Mouse (Mus musculus) liver, embryonic 13.5 days (tissue): ENCODE measurements around the gene Cog6. TPM values are rescaled to one million over a fixed set of nuclear protein-coding genes. Genes with fewer than 3 reads are reported as not detected.

Experiments used
- ATAC-seq: fragments of 200-750 bp; cut with Nextera tagmentation; 2 replicates; pipeline ENCODE4 v1.8.0; 2017; ENCODE audit warnings: low read depth, mild to moderate bottlenecking, moderate number of reproducible peaks, moderate library complexity
- DNase-seq: peaks from one replicate; pipeline ENCODE4 v3.0.0; 2022
- H3K27ac ChIP-seq: fragments of 300-500 bp; sonication (generic); 2 replicates; pipeline ENCODE4 v1.5.1; 2015; ENCODE audit warnings: moderate library complexity, mild to moderate bottlenecking, inconsistent platforms
- H3K27me3 ChIP-seq: fragments of 300-500 bp; sonication (generic); 2 replicates; pipeline ENCODE4 v1.6.1; 2015; ENCODE audit warnings: mild to moderate bottlenecking, inconsistent platforms
- H3K36me3 ChIP-seq: fragments of 300-500 bp; sonication (generic); 2 replicates; pipeline ENCODE4 v1.6.1; 2015; ENCODE audit warnings: mild to moderate bottlenecking, inconsistent platforms
- H3K4me1 ChIP-seq: fragments of 300-500 bp; sonication (generic); replicated peaks from 2 replicates; pipeline ENCODE4 v1.6.1; 2015; ENCODE audit warnings: inconsistent platforms
- H3K4me2 ChIP-seq: fragments of 300-500 bp; sonication (generic); 2 replicates; pipeline ENCODE4 v1.6.1; 2015; ENCODE audit warnings: inconsistent platforms, mild to moderate bottlenecking, moderate library complexity
- H3K4me3 ChIP-seq: fragments of 300-500 bp; sonication (generic); replicated peaks from 2 replicates; pipeline ENCODE4 v1.5.1; 2015; ENCODE audit warnings: mild to moderate bottlenecking, inconsistent platforms
- H3K9ac ChIP-seq: fragments of 300-500 bp; sonication (generic); 2 replicates; pipeline ENCODE4 v1.6.1; 2015; ENCODE audit warnings: mild to moderate bottlenecking, inconsistent platforms
- H3K9me3 ChIP-seq: fragments of 300-500 bp; sonication (generic); replicated peaks from 2 replicates; pipeline ENCODE4 v1.6.1; 2016; ENCODE audit warnings: inconsistent platforms
- WGBS: fragments of 180-500 bp; shearing (Covaris S2); methylation state at CpG from one replicate; pipeline ENCODE4 v1.1.7; 2015; ENCODE audit not compliant: insufficient replicate concordance; 5-methylcytosine and 5-hydroxymethylcytosine counted together
- polyA plus RNA-seq: library from polyadenylated mRNA; unstranded; fragments of >200 nt; fragmentation: Nextera tagmentation; extraction: Ambion mirVana; gene quantifications from 2 replicates; pipeline ENCODE4 v1.2.1, GENCODE M21; 2015

Cog6 gene
- polyA plus RNA-seq, 1 experiment from 2014 or later, result 13.1 TPM

GRCm38 (mm10) chr3:52960951-52961350, 56.1 kb downstream of the Cog6 start:
- Histone ChIP-seq H3K9me3 (no peaks in the 10 kb centered on the region), H3K36me3 (no peaks in the 10 kb centered on the region), H3K9ac (no peak overlapping the region), H3K4me2 (no peak overlapping the region), H3K4me3 (no peak overlapping the region), H3K27ac (no peak overlapping the region), H3K27me3 (no peaks in the 10 kb centered on the region), H3K4me1 (no peaks in the 10 kb centered on the region)
- no peak for DNase-seq
- WGBS, result 88% methylated on average over 13 of the region's 13 CpGs
- ATAC-seq, result no peak

GRCm38 (mm10) chr3:52958444-52959120, 58.5 kb downstream of the Cog6 start:
- Histone ChIP-seq H3K4me3 (no peak overlapping the region), H3K9me3 (no peaks in the 10 kb centered on the region), H3K4me2 (no peak overlapping the region), H3K9ac (no peak overlapping the region), H3K4me1 (peaks cover 5% of the 10 kb centered on the region; the same call in 1 of the 2 replicates), H3K27ac (no peak overlapping the region), H3K27me3 (no peaks in the 10 kb centered on the region), H3K36me3 (no peaks in the 10 kb centered on the region)
- no peak for ATAC-seq
- WGBS, result 68% methylated on average over 10 of the region's 10 CpGs
- no peak for DNase-seq

GRCm38 (mm10) chr3:52957861-52958260, 59.2 kb downstream of the Cog6 start:
- no peak for DNase-seq
- no peak for ATAC-seq
- no peak overlapping the region for H3K27ac ChIP-seq
- no peaks in the 10 kb centered on the region for H3K9me3 ChIP-seq
- WGBS, result 71% methylated on average over 7 of the region's 7 CpGs
- peaks cover 5% of the 10 kb centered on the region; the same call in 1 of the 2 replicates for H3K4me1 ChIP-seq
- no peaks in the 10 kb centered on the region for H3K27me3 ChIP-seq
- no peak overlapping the region for H3K4me2 ChIP-seq
- no peak overlapping the region for H3K4me3 ChIP-seq
- no peak overlapping the region for H3K9ac ChIP-seq
- no peaks in the 10 kb centered on the region for H3K36me3 ChIP-seq

GRCm38 (mm10) chr3:52956236-52956635, 60.8 kb downstream of the Cog6 start:
- DNase-seq, result no peak
- Histone ChIP-seq H3K27me3 (no peaks in the 10 kb centered on the region), H3K4me3 (no peak overlapping the region), H3K4me1 (peaks cover 5% of the 10 kb centered on the region; the same call in 1 of the 2 replicates), H3K9me3 (no peaks in the 10 kb centered on the region), H3K36me3 (no peaks in the 10 kb centered on the region), H3K4me2 (no peak overlapping the region), H3K27ac (no peak overlapping the region), H3K9ac (no peak overlapping the region)
- WGBS, result 47% methylated on average over 11 of the region's 11 CpGs
- ATAC-seq, result no peak

GRCm38 (mm10) chr3:52955481-52956019, 61.5 kb downstream of the Cog6 start:
- Histone ChIP-seq H3K9me3 (no peaks in the 10 kb centered on the region), H3K9ac (no peak overlapping the region), H3K36me3 (no peaks in the 10 kb centered on the region), H3K4me1 (peaks cover 5% of the 10 kb centered on the region; the same call in 1 of the 2 replicates), H3K4me3 (no peak overlapping the region), H3K27ac (peak overlapping the region; percentile 34; the same call in 1 of the 2 replicates), H3K27me3 (no peaks in the 10 kb centered on the region), H3K4me2 (no peak overlapping the region)
- WGBS, result 4% methylated on average over 10 of the region's 10 CpGs
- DNase-seq (no peak), ATAC-seq (peak; percentile 54)

GRCm38 (mm10) chr3:52954656-52955055, 62.4 kb downstream of the Cog6 start:
- Histone ChIP-seq H3K27ac (no peak overlapping the region), H3K4me2 (no peak overlapping the region), H3K9me3 (no peaks in the 10 kb centered on the region), H3K36me3 (no peaks in the 10 kb centered on the region), H3K4me3 (no peak overlapping the region), H3K4me1 (peaks cover 5% of the 10 kb centered on the region; the same call in 1 of the 2 replicates), H3K9ac (no peak overlapping the region), H3K27me3 (no peaks in the 10 kb centered on the region)
- no peak for ATAC-seq
- WGBS, result 35% methylated on average over 9 of the region's 9 CpGs
- no peak for DNase-seq

- no peak overlapping the region for H3K4me2 ChIP-seq
- ATAC-seq, result no peak
Measured at GRCm38 (mm10) chr3:52953831-52954230, 63.2 kb downstream of the Cog6 start.

GRCm38 (mm10) chr3:52948824-52949223, 68.2 kb downstream of the Cog6 start:
- ATAC-seq, result no peak
- DNase-seq, result no peak
- Histone ChIP-seq H3K27me3 (no peaks in the 10 kb centered on the region), H3K4me2 (no peak overlapping the region), H3K9me3 (no peaks in the 10 kb centered on the region), H3K27ac (no peak overlapping the region), H3K9ac (no peak overlapping the region), H3K36me3 (no peaks in the 10 kb centered on the region), H3K4me3 (no peak overlapping the region), H3K4me1 (no peaks in the 10 kb centered on the region)
- WGBS, result 69% methylated on average over 5 of the region's 5 CpGs

More at GRCm38 (mm10) chr3:52953831-52954230, 63.2 kb downstream of the Cog6 start:
- Histone ChIP-seq H3K9me3 (no peaks in the 10 kb centered on the region), H3K36me3 (no peaks in the 10 kb centered on the region), H3K4me3 (no peak overlapping the region), H3K27me3 (no peaks in the 10 kb centered on the region), H3K27ac (no peak overlapping the region), H3K9ac (no peak overlapping the region), H3K4me1 (peaks cover 5% of the 10 kb centered on the region; the same call in 1 of the 2 replicates)
- no peak for DNase-seq
- WGBS, result 83% methylated on average over 1 of the region's 1 CpGs

GRCm38 (mm10) chr3:52947444-52947843, 69.6 kb downstream of the Cog6 start:
- Histone ChIP-seq H3K27ac (no peak overlapping the region), H3K9ac (no peak overlapping the region), H3K9me3 (no peaks in the 10 kb centered on the region), H3K27me3 (no peaks in the 10 kb centered on the region), H3K4me3 (no peak overlapping the region), H3K4me1 (no peaks in the 10 kb centered on the region), H3K4me2 (no peak overlapping the region), H3K36me3 (no peaks in the 10 kb centered on the region)
- DNase-seq (no peak), ATAC-seq (no peak)
- WGBS, result 69% methylated on average over 5 of the region's 5 CpGs

GRCm38 (mm10) chr3:52940832-52941468, 76.1 kb downstream of the Cog6 start:
- Histone ChIP-seq H3K36me3 (no peaks in the 10 kb centered on the region), H3K4me1 (no peaks in the 10 kb centered on the region), H3K9me3 (no peaks in the 10 kb centered on the region), H3K9ac (no peak overlapping the region), H3K4me3 (no peak overlapping the region), H3K4me2 (no peak overlapping the region), H3K27ac (no peak overlapping the region), H3K27me3 (no peaks in the 10 kb centered on the region)
- ATAC-seq, result no peak
- no peak for DNase-seq
- WGBS, result 65% methylated on average over 10 of the region's 10 CpGs

- Histone ChIP-seq H3K27me3 (no peaks in the 10 kb centered on the region), H3K4me3 (no peak overlapping the region), H3K27ac (no peak overlapping the region), H3K36me3 (no peaks in the 10 kb centered on the region), H3K9me3 (no peaks in the 10 kb centered on the region), H3K4me2 (no peak overlapping the region), H3K4me1 (no peaks in the 10 kb centered on the region), H3K9ac (no peak overlapping the region)
- WGBS, result 54% methylated on average over 5 of the region's 5 CpGs
- DNase-seq (no peak), ATAC-seq (no peak)
Measured at GRCm38 (mm10) chr3:52938398-52938797, 78.6 kb downstream of the Cog6 start.
